Mouse (Mus musculus): ENCODE measurements around the gene Sowaha. TPM values are rescaled to one million over a fixed set of nuclear protein-coding genes. Genes with fewer than 3 reads are reported as not detected.

Gene Sowaha
- polyA plus RNA-seq, 3 experiments from 2014 or later = not detected

- no peak for ATAC-seq
These were observed 24.3 kb upstream of the Sowaha start for GRCm38 (mm10) chr11:53504376-53504775.

GRCm38 (mm10) chr11:53503738-53504137 lies 23.7 kb upstream of the Sowaha start:
- ATAC-seq = no peak

GRCm38 (mm10) chr11:53502039-53502765 lies 22.1 kb upstream of the Sowaha start:
- ATAC-seq = no peak

- ATAC-seq = no peak
These were observed 20.5 kb upstream of the Sowaha start for GRCm38 (mm10) chr11:53500569-53500968.

- ATAC-seq = no peak
These were observed 16.9 kb upstream of the Sowaha start for GRCm38 (mm10) chr11:53496946-53497345.

GRCm38 (mm10) chr11:53495417-53495816 lies 15.3 kb upstream of the Sowaha start:
- ATAC-seq = no peak

GRCm38 (mm10) chr11:53493243-53493955 lies 13.3 kb upstream of the Sowaha start:
- no peak for ATAC-seq

GRCm38 (mm10) chr11:53491954-53492401 lies 11.9 kb upstream of the Sowaha start:
- ATAC-seq = no peak

GRCm38 (mm10) chr11:53489421-53489820 lies 9.3 kb upstream of the Sowaha start:
- ATAC-seq = no peak

- no peak for ATAC-seq
These were observed 8.9 kb upstream of the Sowaha start for GRCm38 (mm10) chr11:53489007-53489406.

- no peak for ATAC-seq
These were observed 6.9 kb upstream of the Sowaha start for GRCm38 (mm10) chr11:53486822-53487594.

- no peak for ATAC-seq
These were observed 6.3 kb upstream of the Sowaha start for GRCm38 (mm10) chr11:53486351-53486750.

- no peak for ATAC-seq
These were observed 5.6 kb upstream of the Sowaha start for GRCm38 (mm10) chr11:53485719-53486118.

GRCm38 (mm10) chr11:53483159-53483891 lies 3.3 kb upstream of the Sowaha start:
- ATAC-seq = no peak

GRCm38 (mm10) chr11:53481088-53481730 lies 1.1 kb upstream of the Sowaha start:
- no peak for ATAC-seq

- no peak for ATAC-seq
These were observed 797 bp downstream of the Sowaha start for GRCm38 (mm10) chr11:53479171-53479782.

- no peak for ATAC-seq
These were observed 1.5 kb downstream of the Sowaha start for GRCm38 (mm10) chr11:53478383-53479170.

- no peak for ATAC-seq
These were observed 2.2 kb downstream of the Sowaha start for GRCm38 (mm10) chr11:53477833-53478232.

- ATAC-seq = no peak
These were observed 4.5 kb downstream of the Sowaha start for GRCm38 (mm10) chr11:53475620-53476019.

GRCm38 (mm10) chr11:53472709-53473108 lies 7.4 kb downstream of the Sowaha start:
- no peak for ATAC-seq

Measured in inflammation-experienced regulatory T-cells, adult 6 months (primary cell).